Mouse (Mus musculus): Measurements from ENCODE around the gene Rab32. TPM values are rescaled to one million over a fixed set of nuclear protein-coding genes. Genes with fewer than 3 reads are reported as not detected.
"Not testable (repeated sequence)": the region's sequence is repeated elsewhere in the genome, so short reads cannot be mapped to it uniquely, and the experiment has no call there.

The Rab32 gene
- total RNA-seq (2021): 1 to 10 TPM; 1.4 to 1.6 TPM
- 1.6 and 1.9 TPM in 2 replicates for polyA plus RNA-seq (2012; rRNA removed)
- long read RNA-seq, partial matches to known transcripts: 0 of 1 reads
- long read RNA-seq, other reads (novel, unspliced or antisense): 0 of 1 reads

GRCm38 (mm10) chr10:10557570-10558336, at the start of gene Rab32:
TSS of gene Rab32 (minus strand) at chr10:10558265.
- peak; percentile 98 for TF ChIP-seq CTCF (IDR thresholded peaks at IDR 0.05)
- TF ChIP-seq POLR2A (IDR thresholded peaks at IDR 0.05; ENCODE audit: insufficient read depth, low read depth, low read length): no peak
- TF ChIP-seq EP300 (IDR thresholded peaks at IDR 0.05; ENCODE audit: insufficient read depth, low read depth, low read length): 0 out of 2 replicates have a peak, but pooled peaks have one; percentile 48
- intact Hi-C loops (cut with DNase I): loop anchor here (1.0 to 10.0 kb wide), 4 partner anchors 85 to 743 kb away; partner anchors contain the start of gene Adgb
- Histone ChIP-seq H3K4me1 (ENCODE audit: control insufficient read depth, insufficient read depth, low read length) (no peaks in the 10 kb centered on the region; the same call in 1 of the 2 replicates), H3K36me3 (ENCODE audit: control insufficient read depth, insufficient read depth, low read length) (no peaks in the 10 kb centered on the region), H3K9ac (ENCODE audit: low read depth, low read length) (peak within 1 kb of the TSS; percentile 85), H3K27ac (peak within 1 kb of the TSS; percentile 57), H3K4me3 (peak within 1 kb of the TSS; percentile 91), H3K79me2 (replicated peaks; ENCODE audit: control insufficient read depth, insufficient read depth, low read length) (no peaks in the 10 kb centered on the region), H3K27me3 (ENCODE audit: control insufficient read depth, insufficient read depth, low read length) (no peaks in the 10 kb centered on the region)
- DNase-seq: peak; percentile 92 to 93
- WGBS: under 1% methylated on average over 51 of the region's 51 CpGs

GRCm38 (mm10) chr10:10600771-10601170, 42.7 kb upstream of the Rab32 start:
- H3K4me3 ChIP-seq: no peak overlapping the region
- intact Hi-C loops (cut with DNase I): no loop called here
- H3K27me3 ChIP-seq (ENCODE audit: control insufficient read depth, insufficient read depth, low read length): no peaks in the 10 kb centered on the region
- 43% methylated on average over 3 of the region's 3 CpGs for WGBS
- TF ChIP-seq EP300 (IDR thresholded peaks at IDR 0.05; ENCODE audit: insufficient read depth, low read depth, low read length): no peak
- TF ChIP-seq POLR2A (IDR thresholded peaks at IDR 0.05; ENCODE audit: insufficient read depth, low read depth, low read length): no peak
- TF ChIP-seq CTCF (IDR thresholded peaks at IDR 0.05): no peak
- no peak overlapping the region for H3K9ac ChIP-seq (ENCODE audit: low read depth, low read length)
- DNase-seq: no peak
- no peaks in the 10 kb centered on the region for H3K79me2 ChIP-seq (replicated peaks; ENCODE audit: control insufficient read depth, insufficient read depth, low read length)
- H3K36me3 ChIP-seq (ENCODE audit: control insufficient read depth, insufficient read depth, low read length): no peaks in the 10 kb centered on the region
- no peaks in the 10 kb centered on the region for H3K4me1 ChIP-seq (ENCODE audit: control insufficient read depth, insufficient read depth, low read length)
- no peak overlapping the region for H3K27ac ChIP-seq

GRCm38 (mm10) chr10:10597495-10597894, 39.4 kb upstream of the Rab32 start:
- H3K27ac ChIP-seq; H3K4me1 ChIP-seq (ENCODE audit: control insufficient read depth, insufficient read depth, low read length); H3K27me3 ChIP-seq (ENCODE audit: control insufficient read depth, insufficient read depth, low read length); H3K4me3 ChIP-seq; intact Hi-C loops (cut with DNase I); H3K36me3 ChIP-seq (ENCODE audit: control insufficient read depth, insufficient read depth, low read length); H3K9ac ChIP-seq (ENCODE audit: low read depth, low read length); DNase-seq; H3K79me2 ChIP-seq (replicated peaks; ENCODE audit: control insufficient read depth, insufficient read depth, low read length): not testable (repeated sequence)
- whole genome bisulfite sequencing: 82% methylated on average over 2 of the region's 2 CpGs

GRCm38 (mm10) chr10:10580811-10581210, 22.7 kb upstream of the Rab32 start:
- no peak for DNase-seq
- H3K4me3 ChIP-seq: no peak overlapping the region
- no peak for TF ChIP-seq POLR2A (IDR thresholded peaks at IDR 0.05; ENCODE audit: insufficient read depth, low read depth, low read length)
- no peak for TF ChIP-seq CTCF (IDR thresholded peaks at IDR 0.05)
- TF ChIP-seq EP300 (IDR thresholded peaks at IDR 0.05; ENCODE audit: insufficient read depth, low read depth, low read length): no peak
- no peaks in the 10 kb centered on the region for H3K36me3 ChIP-seq (ENCODE audit: control insufficient read depth, insufficient read depth, low read length)
- H3K9ac ChIP-seq (ENCODE audit: low read depth, low read length): no peak overlapping the region
- H3K4me1 ChIP-seq (ENCODE audit: control insufficient read depth, insufficient read depth, low read length): no peaks in the 10 kb centered on the region
- 67% methylated on average over 3 of the region's 3 CpGs for WGBS
- H3K27me3 ChIP-seq (ENCODE audit: control insufficient read depth, insufficient read depth, low read length): no peaks in the 10 kb centered on the region
- intact Hi-C loops (cut with DNase I): no loop called here
- H3K27ac ChIP-seq: no peak overlapping the region
- H3K79me2 ChIP-seq (replicated peaks; ENCODE audit: control insufficient read depth, insufficient read depth, low read length): no peaks in the 10 kb centered on the region

- no peaks in the 10 kb centered on the region for H3K27me3 ChIP-seq (ENCODE audit: control insufficient read depth, insufficient read depth, low read length)
- H3K79me2 ChIP-seq (replicated peaks; ENCODE audit: control insufficient read depth, insufficient read depth, low read length): no peaks in the 10 kb centered on the region
- no peak overlapping the region for H3K27ac ChIP-seq
- H3K36me3 ChIP-seq (ENCODE audit: control insufficient read depth, insufficient read depth, low read length): no peaks in the 10 kb centered on the region
- WGBS: 43% methylated on average over 1 of the region's 1 CpGs
- no peaks in the 10 kb centered on the region for H3K4me1 ChIP-seq (ENCODE audit: control insufficient read depth, insufficient read depth, low read length)
- no peak overlapping the region for H3K9ac ChIP-seq (ENCODE audit: low read depth, low read length)
- no peak for DNase-seq
- no peak for TF ChIP-seq CTCF (IDR thresholded peaks at IDR 0.05)
- TF ChIP-seq EP300 (IDR thresholded peaks at IDR 0.05; ENCODE audit: insufficient read depth, low read depth, low read length): no peak
- intact Hi-C loops (cut with DNase I): no loop called here
- no peak overlapping the region for H3K4me3 ChIP-seq
Measured at GRCm38 (mm10) chr10:10579821-10580220, 21.8 kb upstream of the Rab32 start.

- intact Hi-C loops (cut with DNase I): loop anchor here (1.0 to 10.0 kb wide), 4 partner anchors 86 to 744 kb away; partner anchors contain the start of gene Adgb
- no peak for DNase-seq
- no peak overlapping the region for H3K9ac ChIP-seq (ENCODE audit: low read depth, low read length)
- 28% methylated on average over 5 of the region's 5 CpGs for WGBS
- no peaks in the 10 kb centered on the region for H3K79me2 ChIP-seq (replicated peaks; ENCODE audit: control insufficient read depth, insufficient read depth, low read length)
- H3K4me3 ChIP-seq: peak overlapping the region; percentile 91
- no peaks in the 10 kb centered on the region for H3K27me3 ChIP-seq (ENCODE audit: control insufficient read depth, insufficient read depth, low read length)
- no peaks in the 10 kb centered on the region for H3K36me3 ChIP-seq (ENCODE audit: control insufficient read depth, insufficient read depth, low read length)
- H3K27ac ChIP-seq: no peak overlapping the region
- TF ChIP-seq EP300 (IDR thresholded peaks at IDR 0.05; ENCODE audit: insufficient read depth, low read depth, low read length): no peak
- no peak for TF ChIP-seq CTCF (IDR thresholded peaks at IDR 0.05)
- no peak for TF ChIP-seq POLR2A (IDR thresholded peaks at IDR 0.05; ENCODE audit: insufficient read depth, low read depth, low read length)
- no peaks in the 10 kb centered on the region; the same call in 1 of the 2 replicates for H3K4me1 ChIP-seq (ENCODE audit: control insufficient read depth, insufficient read depth, low read length)
Measured at GRCm38 (mm10) chr10:10558337-10558711, 259 bp upstream of the Rab32 start.

Measured in heart, adult 2 months (tissue).